Mouse (Mus musculus) neutrophil, adult 83 days (primary cell): ENCODE results near the gene Vmn2r97. TPM values are rescaled to one million over a fixed set of nuclear protein-coding genes. Genes with fewer than 3 reads are reported as not detected.

Experiments used
- total RNA-seq, 2 experiments: library from RNA; stranded (reverse); gene quantifications; one replicate each; pipeline ENCODE4 v1.2.4; 2023

Gene Vmn2r97
- not detected for total RNA-seq

GRCm38 (mm10) chr17:18914000-18914399 lies at the start of gene Vmn2r97:
Gene Vmn2r97 (plus strand): TSS chr17:18914300.

Other genes with a start within 250 kb of the Vmn2r97 start
- gene Vmn2r98, start 139.2 kb downstream of the Vmn2r97 start, total RNA-seq = not detected